Mouse (Mus musculus) heart, embryonic 14.5 days (tissue): Measurements from ENCODE around the gene Gm27021. TPM values are rescaled to one million over a fixed set of nuclear protein-coding genes. Genes with fewer than 3 reads are reported as not detected.

Experiments used
- ATAC-seq: fragments of 200-750 bp; cut with Nextera tagmentation; 2 replicates; pipeline ENCODE4 v1.8.0; 2017; ENCODE audit warnings: low read depth, moderate TSS enrichment; ENCODE audit not compliant: insufficient number of reproducible peaks, insufficient read depth, low FRiP score
- H3K27ac ChIP-seq, 2 experiments: fragments of 200-500 bp in 1 of 2; fragments of 300-500 bp in 1 of 2; sonication (generic) in 1 of 2; replicated peaks in 1 of 2; 2 replicates each; pipeline ENCODE4 v1.5.1; 2012 to 2014; ENCODE audit warnings: low read depth in 2 of 2, low read length in 2 of 2, control low read depth in 1 of 2, mild to moderate bottlenecking in 1 of 2, mixed read lengths in 1 of 2; ENCODE audit not compliant: control insufficient read depth in 1 of 2, insufficient read depth in 1 of 2
- H3K27me3 ChIP-seq: fragments of 300-500 bp; sonication (generic); 2 replicates; pipeline ENCODE4 v1.6.1; 2014; ENCODE audit warnings: mild to moderate bottlenecking, low read length, control low read depth; ENCODE audit not compliant: control insufficient read depth, insufficient read depth
- H3K36me3 ChIP-seq: fragments of 300-500 bp; sonication (generic); 2 replicates; pipeline ENCODE4 v1.6.1; 2014; ENCODE audit warnings: mild to moderate bottlenecking, control low read depth, low read length, mixed read lengths; ENCODE audit not compliant: control insufficient read depth, insufficient read depth
- H3K4me1 ChIP-seq, 2 experiments: fragments of 200-500 bp in 1 of 2; fragments of 300-500 bp in 1 of 2; sonication (generic) in 1 of 2; 2 replicates each; pipeline ENCODE4 v1.6.1; 2012 to 2014; ENCODE audit warnings: low read length in 2 of 2, control low read depth in 1 of 2, mixed read lengths in 1 of 2; ENCODE audit not compliant: control insufficient read depth in 2 of 2, insufficient read depth in 2 of 2
- H3K4me2 ChIP-seq: fragments of 300-500 bp; sonication (generic); 2 replicates; pipeline ENCODE4 v1.6.1; 2014; ENCODE audit warnings: mild to moderate bottlenecking, low read length
- H3K4me3 ChIP-seq, 2 experiments: fragments of 200-500 bp in 1 of 2; fragments of 300-500 bp in 1 of 2; sonication (generic) in 1 of 2; 2 replicates each; pipeline ENCODE4 v1.5.1; 2012 to 2014; ENCODE audit warnings: low read length in 2 of 2, mild to moderate bottlenecking in 2 of 2, control low read depth in 1 of 2, low read depth in 1 of 2, moderate library complexity in 1 of 2; ENCODE audit not compliant: control insufficient read depth in 1 of 2, insufficient read depth in 1 of 2
- H3K9ac ChIP-seq: fragments of 300-500 bp; sonication (generic); 2 replicates; pipeline ENCODE4 v1.6.1; 2014; ENCODE audit warnings: mild to moderate bottlenecking, low read length
- H3K9me3 ChIP-seq: fragments of 300-500 bp; sonication (generic); 2 replicates; pipeline ENCODE4 v1.6.1; 2016; ENCODE audit warnings: low read length, control low read depth; ENCODE audit not compliant: control insufficient read depth
- WGBS: fragments of 180-500 bp; shearing (Covaris S2); extraction: QIAGEN DNeasy Blood & Tissue Kit; methylation state at CpG from one replicate; pipeline ENCODE4 v1.1.7; 2014; 5-methylcytosine and 5-hydroxymethylcytosine counted together
- polyA plus RNA-seq: library from polyadenylated mRNA; unstranded; fragments of >200 nt; fragmentation: Nextera tagmentation; extraction: Ambion mirVana; gene quantifications from 2 replicates; pipeline ENCODE4 v1.2.1, GENCODE M21; 2014

Gm27021 gene
- 0.45 and 0.65 TPM in 2 replicates for polyA plus RNA-seq

GRCm38 (mm10) chr8:120667561-120668373 lies at the start of gene Gm27021, which contains the start of gene Cox4i1:
Gm27021 (minus strand) TSS chr8:120668079.
Cox4i1 (plus strand) TSS chr8:120668222.
- peak within 1 kb of the TSS; percentile 92 for H3K4me2 ChIP-seq
- H3K9me3 ChIP-seq, result no peaks in the 10 kb centered on the region
- peak; percentile 92 for ATAC-seq
- H3K27me3 ChIP-seq, result no peaks in the 10 kb centered on the region
- H3K27ac ChIP-seq, result peak within 1 kb of the TSS; percentile 73 to 91
- peaks cover 11 to 41% of the 10 kb centered on the region in 2 experiments for H3K4me1 ChIP-seq
- peak within 1 kb of the TSS; percentile 97 for H3K9ac ChIP-seq
- peak within 1 kb of the TSS; percentile 93 to 97 for H3K4me3 ChIP-seq
- WGBS, result under 1% methylated on average over 104 of the region's 105 CpGs
- peaks cover 47% of the 10 kb centered on the region for H3K36me3 ChIP-seq

- 62% methylated on average over 15 of the region's 15 CpGs for WGBS
- H3K36me3 ChIP-seq, result no peaks in the 10 kb centered on the region
- H3K4me1 ChIP-seq, result peaks cover 2 to 6% of the 10 kb centered on the region in 2 experiments; a peak in 2 of 4 replicates
- ATAC-seq, result no peak
- H3K9ac ChIP-seq, result no peak overlapping the region
- no peaks in the 10 kb centered on the region for H3K9me3 ChIP-seq
- H3K27ac ChIP-seq, result no peak overlapping the region
- H3K27me3 ChIP-seq, result no peaks in the 10 kb centered on the region
- no peak overlapping the region for H3K4me2 ChIP-seq
- no peak overlapping the region for H3K4me3 ChIP-seq
Observed at GRCm38 (mm10) chr8:120715996-120716680, 48.3 kb upstream of the Gm27021 start.

GRCm38 (mm10) chr8:120715200-120715599 lies 47.3 kb upstream of the Gm27021 start:
- no peak overlapping the region for H3K9ac ChIP-seq
- H3K4me2 ChIP-seq, result no peak overlapping the region
- H3K9me3 ChIP-seq, result no peaks in the 10 kb centered on the region
- WGBS, result 75% methylated on average over 6 of the region's 6 CpGs
- no peak overlapping the region for H3K27ac ChIP-seq
- H3K4me1 ChIP-seq, result peaks cover 2 to 6% of the 10 kb centered on the region in 2 experiments; a peak in 2 of 4 replicates
- no peaks in the 10 kb centered on the region for H3K36me3 ChIP-seq
- no peak for ATAC-seq
- no peaks in the 10 kb centered on the region for H3K27me3 ChIP-seq
- H3K4me3 ChIP-seq, result no peak overlapping the region

- Histone ChIP-seq H3K27me3 (no peaks in the 10 kb centered on the region), H3K4me1 (no peaks in the 10 kb centered on the region), H3K4me3 (no peak overlapping the region), H3K9ac (no peak overlapping the region), H3K27ac (no peak overlapping the region), H3K4me2 (no peak overlapping the region), H3K9me3 (no peaks in the 10 kb centered on the region), H3K36me3 (no peaks in the 10 kb centered on the region)
- WGBS, result 59% methylated on average over 10 of the region's 10 CpGs
- ATAC-seq, result no peak
Observed at GRCm38 (mm10) chr8:120709176-120709575, 41.3 kb upstream of the Gm27021 start.

GRCm38 (mm10) chr8:120706193-120706592 lies 38.3 kb upstream of the Gm27021 start:
- Histone ChIP-seq H3K27ac (no peak overlapping the region), H3K4me1 (no peaks in the 10 kb centered on the region), H3K9me3 (no peaks in the 10 kb centered on the region), H3K4me2 (no peak overlapping the region), H3K36me3 (no peaks in the 10 kb centered on the region), H3K9ac (no peak overlapping the region), H3K4me3 (no peak overlapping the region), H3K27me3 (no peaks in the 10 kb centered on the region)
- ATAC-seq, result no peak
- 80% methylated on average over 3 of the region's 3 CpGs for WGBS

- no peaks in the 10 kb centered on the region; a peak in 1 of 4 replicates for H3K4me1 ChIP-seq
- 81% methylated on average over 15 of the region's 15 CpGs for WGBS
- H3K27me3 ChIP-seq, result no peaks in the 10 kb centered on the region
- ATAC-seq, result no peak
- H3K9me3 ChIP-seq, result no peaks in the 10 kb centered on the region
- no peak overlapping the region for H3K9ac ChIP-seq
- no peak overlapping the region for H3K27ac ChIP-seq
- H3K4me3 ChIP-seq, result no peak overlapping the region
- no peaks in the 10 kb centered on the region for H3K36me3 ChIP-seq
- no peak overlapping the region for H3K4me2 ChIP-seq
Observed at GRCm38 (mm10) chr8:120705163-120705562, 37.3 kb upstream of the Gm27021 start.

GRCm38 (mm10) chr8:120704203-120704602 lies 36.3 kb upstream of the Gm27021 start:
- WGBS, result 86% methylated on average over 9 of the region's 9 CpGs
- no peak overlapping the region for H3K4me3 ChIP-seq
- no peak for ATAC-seq
- no peaks in the 10 kb centered on the region for H3K27me3 ChIP-seq
- H3K27ac ChIP-seq, result no peak overlapping the region
- H3K4me1 ChIP-seq, result peaks cover 0 to 5% of the 10 kb centered on the region in 2 experiments; a peak in 2 of 4 replicates
- H3K9ac ChIP-seq, result no peak overlapping the region
- no peaks in the 10 kb centered on the region for H3K9me3 ChIP-seq
- no peak overlapping the region for H3K4me2 ChIP-seq
- H3K36me3 ChIP-seq, result no peaks in the 10 kb centered on the region
